Mouse (Mus musculus) monocyte, adult 2 months (primary cell): Measurements from ENCODE around the gene Rbm47.

Experiments used
- DNase-seq, 2 experiments: peaks; one replicate each; pipeline ENCODE4 v3.0.0; 2022; ENCODE audit warnings: low spot score in 2 of 2, low read depth in 1 of 2

The Rbm47 gene

GRCm38 (mm10) chr5:66069133-66069469 is 103.8 kb downstream of the Rbm47 start:
- no peak for DNase-seq

DNA sequence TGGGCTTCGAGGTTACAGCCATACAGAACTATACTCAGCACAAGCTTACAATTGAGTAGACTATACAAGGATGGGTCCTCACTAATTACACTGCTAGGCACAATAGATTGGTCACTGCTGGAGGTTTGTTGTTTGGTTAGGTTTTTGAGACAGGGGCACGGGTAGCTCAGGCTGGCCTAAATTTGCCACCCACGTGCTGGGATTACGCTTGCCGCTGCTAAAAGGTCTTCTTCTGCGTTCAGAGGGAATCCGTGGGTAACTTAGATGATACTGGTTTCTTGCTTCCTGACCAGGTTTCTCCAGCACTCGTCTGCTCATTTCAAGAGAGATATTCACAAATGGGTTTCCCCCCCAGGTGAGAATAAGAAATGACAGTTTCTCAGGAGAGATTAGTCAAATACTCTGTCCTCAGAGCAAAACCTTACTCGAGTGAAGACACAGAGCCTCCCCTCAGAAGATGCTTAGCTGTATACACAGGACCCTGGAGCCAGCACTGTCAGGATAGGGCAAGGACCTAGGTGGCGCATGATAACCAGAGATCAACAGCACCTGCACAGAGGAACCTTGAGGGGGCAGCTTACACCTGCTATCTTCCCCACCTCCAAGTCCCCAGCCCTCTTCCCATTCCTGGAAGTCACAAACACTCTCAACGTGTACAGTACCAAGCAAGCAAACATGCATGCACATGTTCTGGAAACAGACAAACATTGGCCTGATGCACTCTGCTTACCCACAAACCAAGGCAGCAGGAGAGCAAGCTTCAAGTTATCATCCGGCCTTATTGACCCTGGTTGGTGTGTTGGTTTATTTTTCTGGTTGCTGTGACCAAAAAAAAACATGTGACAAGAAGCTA is 104.6 kb downstream of the Rbm47 start:
- DNase-seq: no peak

DNA sequence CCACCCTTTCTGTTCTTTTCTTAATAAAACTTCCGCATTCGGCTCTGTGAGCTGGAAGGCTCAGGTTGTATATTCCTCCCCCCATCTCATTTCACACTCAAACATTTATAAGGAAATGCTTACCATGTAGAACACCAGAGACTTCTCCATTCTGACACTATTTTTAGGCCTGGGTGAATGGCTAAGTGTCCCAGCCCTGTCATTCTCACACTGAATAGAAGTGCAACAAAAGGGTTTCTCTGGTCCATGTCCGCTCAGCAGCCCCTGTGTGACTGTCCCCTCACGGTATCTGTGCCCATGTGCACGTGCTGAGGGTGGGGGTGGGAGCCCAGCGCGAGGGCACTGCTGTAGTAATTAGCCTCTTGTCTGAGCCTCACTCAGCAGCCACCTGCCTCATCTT is 105.7 kb downstream of the Rbm47 start:
- DNase-seq: no peak

DNA sequence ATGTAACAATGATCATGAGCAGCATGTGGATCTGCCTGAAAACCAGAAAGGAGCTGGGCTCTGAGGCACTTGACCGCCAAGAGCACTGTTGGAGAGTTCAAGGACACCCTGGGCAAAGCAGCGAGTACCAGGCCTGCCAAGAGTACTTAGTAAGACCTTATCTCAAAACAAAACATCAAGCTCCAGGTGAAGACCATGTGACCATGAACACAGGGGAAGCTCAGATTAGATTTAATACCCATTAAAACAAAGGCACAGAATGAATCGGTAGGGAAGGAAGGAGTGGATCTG is 110.0 kb downstream of the Rbm47 start:
- DNase-seq: no peak

DNA sequence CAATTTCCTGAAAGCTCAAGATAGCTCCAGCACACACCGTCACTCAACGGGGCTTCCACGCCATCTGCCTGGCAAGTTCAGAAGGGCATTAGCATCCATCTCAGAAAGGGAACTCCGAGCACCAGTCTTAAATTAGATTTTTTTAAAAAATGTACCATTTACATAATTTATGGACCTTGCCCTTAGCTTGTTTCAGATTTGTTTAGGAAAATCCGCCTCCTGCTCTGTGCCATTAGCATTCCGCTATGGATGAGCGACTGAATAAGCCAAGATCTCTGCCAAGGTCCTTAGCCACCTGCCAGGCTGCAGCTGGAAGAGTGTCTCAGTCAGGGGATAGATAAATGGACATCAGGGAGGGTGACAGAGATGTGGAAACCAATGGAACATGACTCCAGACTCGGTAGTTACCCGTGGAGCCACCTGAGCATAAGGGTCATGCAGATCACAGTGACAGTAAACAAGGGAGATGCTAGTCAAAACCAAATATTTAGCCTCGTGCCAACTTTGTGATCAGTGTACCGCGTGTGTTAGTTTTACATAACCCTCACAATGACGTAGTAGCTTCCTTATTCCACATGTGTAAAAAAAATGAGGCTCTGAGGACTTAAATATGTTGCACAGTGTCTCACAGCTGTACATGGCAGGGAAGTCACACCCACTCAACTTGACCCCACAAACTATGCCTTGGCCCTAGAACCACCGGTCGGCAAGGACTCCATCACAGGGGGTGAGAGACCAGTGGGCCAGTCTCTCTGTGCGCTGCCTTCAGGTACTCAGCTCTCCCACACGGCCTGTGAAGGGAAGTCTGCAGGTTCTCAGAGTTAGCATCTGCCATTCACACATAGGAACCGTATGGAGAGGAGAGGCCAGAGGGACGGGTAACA is 110.6 kb downstream of the Rbm47 start:
- no peak for DNase-seq

- DNase-seq: no peak
These were observed 111.3 kb downstream of the Rbm47 start for GRCm38 (mm10) chr5:66061667-66062045.

DNA sequence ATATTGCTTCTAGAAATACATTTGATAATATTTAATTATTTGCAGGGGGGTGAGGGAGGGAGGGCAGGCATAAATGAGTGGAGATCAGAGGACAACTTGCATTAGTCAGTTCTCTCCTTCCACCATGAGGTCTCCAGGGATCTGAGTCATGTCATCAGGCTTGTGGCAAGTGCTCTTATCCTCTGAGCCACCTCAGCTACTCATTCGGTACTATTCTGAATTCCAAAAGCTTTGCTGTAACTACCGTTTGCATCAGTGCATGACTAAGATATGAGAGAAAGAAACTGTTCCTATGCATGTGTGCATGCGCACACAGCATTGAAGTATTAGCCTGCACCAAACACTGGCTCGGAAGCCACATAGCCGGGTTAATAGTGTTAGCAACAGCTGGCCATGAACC is 114.1 kb downstream of the Rbm47 start:
- no peak for DNase-seq

DNA sequence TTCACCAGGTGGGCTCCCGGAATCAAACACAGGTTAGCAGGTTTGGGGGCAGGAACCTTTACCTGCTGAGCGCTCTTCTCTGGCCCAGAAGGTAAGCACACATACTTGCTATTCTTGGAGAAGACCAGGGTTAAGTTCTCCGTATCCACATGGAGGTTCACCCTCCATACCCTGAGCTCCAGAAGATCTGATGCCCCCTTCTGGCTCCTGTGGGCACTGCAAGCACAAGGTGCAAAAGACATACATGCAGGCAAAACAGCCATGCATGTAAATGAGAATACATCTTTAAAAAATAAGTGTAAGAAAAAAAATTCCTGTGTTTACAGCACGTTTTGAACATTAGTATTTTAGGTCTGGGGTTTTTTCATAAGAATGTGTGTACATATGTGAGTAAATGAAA is 116.2 kb downstream of the Rbm47 start:
- DNase-seq: no peak

DNA sequence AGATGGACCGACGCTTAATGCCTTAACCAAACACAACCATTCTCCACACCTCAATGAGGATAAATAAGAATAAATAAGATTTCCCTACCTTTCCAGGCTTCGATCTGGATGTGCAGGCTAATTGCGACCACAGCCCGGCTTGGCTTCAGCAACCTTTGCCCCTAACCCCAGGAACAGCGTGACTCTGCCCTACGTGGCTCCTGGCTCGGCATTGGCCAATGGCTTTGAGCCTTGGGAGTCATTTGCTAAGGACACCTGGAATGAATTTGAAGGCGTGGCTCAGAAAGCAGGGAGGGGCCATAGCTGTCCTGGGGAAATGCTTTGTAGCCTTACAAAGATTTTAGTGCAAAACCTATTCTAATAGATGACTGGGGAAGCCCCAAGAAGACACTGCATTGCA is 118.5 kb downstream of the Rbm47 start:
- DNase-seq: no peak

GRCm38 (mm10) chr5:66052777-66053548 is 120.0 kb downstream of the Rbm47 start:
- no peak for DNase-seq

DNA sequence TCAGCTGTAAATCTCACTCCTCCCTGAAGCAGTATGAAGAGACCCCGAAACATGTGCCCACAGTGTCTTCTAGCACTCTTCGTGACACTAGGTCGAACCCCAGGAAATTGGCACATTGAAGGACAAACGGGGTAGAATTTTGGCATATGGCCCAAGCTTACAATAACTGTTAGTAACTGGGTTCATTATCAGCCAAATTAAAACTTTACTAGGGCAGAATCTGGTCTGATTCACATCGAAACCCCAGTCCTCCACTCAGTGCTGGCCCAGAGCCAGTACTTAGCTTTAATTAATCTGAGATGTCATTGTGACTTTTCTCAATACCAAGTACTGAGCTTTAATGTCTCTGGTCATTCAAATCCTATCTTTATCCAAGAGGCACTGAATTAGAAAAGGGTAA is 122.1 kb downstream of the Rbm47 start:
- DNase-seq: no peak

DNA sequence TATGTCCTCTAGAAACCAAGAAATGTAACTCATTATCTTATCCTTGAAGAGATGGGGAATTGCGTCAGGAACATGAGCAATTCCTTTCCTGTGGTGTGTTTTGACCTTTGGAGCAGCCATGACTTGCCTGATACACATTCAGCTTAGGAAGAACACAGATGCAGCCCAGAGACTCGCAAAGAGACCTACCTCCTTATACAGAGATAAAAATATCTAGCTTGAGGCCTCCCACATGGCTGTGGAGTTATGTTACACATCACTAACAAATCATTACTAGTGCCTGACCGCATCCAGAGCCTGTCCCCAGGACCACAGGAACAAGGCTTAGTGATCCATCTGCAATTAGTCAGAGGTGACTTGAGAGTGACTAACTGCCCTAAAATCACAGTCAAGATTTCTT is 126.6 kb downstream of the Rbm47 start:
- no peak for DNase-seq

- no peak for DNase-seq
These were observed 129.0 kb downstream of the Rbm47 start for GRCm38 (mm10) chr5:66043897-66044296.

DNA sequence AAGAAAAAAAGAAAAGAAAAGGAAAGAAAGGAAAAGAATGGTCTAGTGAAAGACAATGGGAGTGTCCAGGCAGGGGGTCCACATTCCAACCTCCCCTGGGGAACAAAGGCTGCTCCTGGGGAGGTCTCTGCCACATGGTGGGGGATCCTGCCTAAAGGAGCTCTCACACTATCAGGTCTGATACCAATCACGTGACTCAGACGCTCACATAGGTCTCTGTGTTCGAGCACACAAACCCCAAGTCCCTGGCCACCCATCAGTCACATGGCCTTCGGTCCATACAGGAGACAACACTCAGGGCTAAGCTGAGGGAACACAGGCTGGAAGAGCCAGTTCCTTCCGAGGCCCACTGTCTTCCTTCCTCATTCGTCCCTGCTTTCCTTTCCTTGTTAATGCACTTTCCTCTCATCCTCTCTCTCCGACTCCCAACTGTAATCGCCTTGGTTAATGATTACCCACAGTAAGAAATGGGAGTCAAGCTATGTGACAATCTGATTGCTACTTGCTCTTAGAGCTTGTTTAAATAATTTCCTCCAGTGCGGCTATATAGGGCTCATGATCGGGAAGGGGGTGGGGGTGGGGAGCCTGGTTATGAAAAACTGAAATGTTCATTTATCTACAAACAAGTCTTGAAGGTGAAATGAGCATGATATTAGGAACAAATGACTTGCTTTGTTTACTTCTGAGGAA is 130.1 kb downstream of the Rbm47 start:
- DNase-seq: no peak

GRCm38 (mm10) chr5:66040744-66041279 is 132.1 kb downstream of the Rbm47 start:
- no peak for DNase-seq

GRCm38 (mm10) chr5:66039813-66040212 is 133.1 kb downstream of the Rbm47 start:
- no peak for DNase-seq

GRCm38 (mm10) chr5:66037066-66037465 is 135.9 kb downstream of the Rbm47 start:
- DNase-seq: no peak

DNA sequence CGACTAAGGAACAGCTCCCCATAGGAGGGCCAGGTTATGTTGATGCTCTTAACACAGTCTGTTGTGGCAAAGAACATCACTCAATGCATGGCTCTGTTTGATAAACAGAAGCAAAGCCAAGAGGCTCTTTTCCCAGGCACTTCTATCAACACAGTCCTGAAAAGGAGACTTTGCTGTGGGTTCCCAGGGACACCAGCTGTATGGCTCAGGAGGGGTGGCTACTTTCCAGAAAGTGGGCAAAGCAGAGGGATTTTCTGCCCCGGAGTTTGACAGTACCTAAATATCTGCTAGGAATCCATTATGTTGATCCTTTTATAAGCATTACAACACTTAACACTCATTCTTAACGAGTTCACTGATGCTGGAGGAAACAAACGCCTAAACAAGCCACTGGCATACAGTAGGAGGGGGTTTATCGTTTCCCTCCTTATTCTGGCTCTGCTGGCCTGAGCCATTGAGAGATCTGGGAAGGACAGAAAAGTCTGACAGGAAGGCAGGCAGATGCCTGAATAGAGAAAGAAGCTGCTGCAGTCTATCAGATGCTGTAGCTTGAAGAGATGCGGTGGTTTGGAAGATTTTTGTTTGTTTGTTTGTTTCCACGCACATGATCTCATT is 136.4 kb downstream of the Rbm47 start:
- DNase-seq: no peak

DNA sequence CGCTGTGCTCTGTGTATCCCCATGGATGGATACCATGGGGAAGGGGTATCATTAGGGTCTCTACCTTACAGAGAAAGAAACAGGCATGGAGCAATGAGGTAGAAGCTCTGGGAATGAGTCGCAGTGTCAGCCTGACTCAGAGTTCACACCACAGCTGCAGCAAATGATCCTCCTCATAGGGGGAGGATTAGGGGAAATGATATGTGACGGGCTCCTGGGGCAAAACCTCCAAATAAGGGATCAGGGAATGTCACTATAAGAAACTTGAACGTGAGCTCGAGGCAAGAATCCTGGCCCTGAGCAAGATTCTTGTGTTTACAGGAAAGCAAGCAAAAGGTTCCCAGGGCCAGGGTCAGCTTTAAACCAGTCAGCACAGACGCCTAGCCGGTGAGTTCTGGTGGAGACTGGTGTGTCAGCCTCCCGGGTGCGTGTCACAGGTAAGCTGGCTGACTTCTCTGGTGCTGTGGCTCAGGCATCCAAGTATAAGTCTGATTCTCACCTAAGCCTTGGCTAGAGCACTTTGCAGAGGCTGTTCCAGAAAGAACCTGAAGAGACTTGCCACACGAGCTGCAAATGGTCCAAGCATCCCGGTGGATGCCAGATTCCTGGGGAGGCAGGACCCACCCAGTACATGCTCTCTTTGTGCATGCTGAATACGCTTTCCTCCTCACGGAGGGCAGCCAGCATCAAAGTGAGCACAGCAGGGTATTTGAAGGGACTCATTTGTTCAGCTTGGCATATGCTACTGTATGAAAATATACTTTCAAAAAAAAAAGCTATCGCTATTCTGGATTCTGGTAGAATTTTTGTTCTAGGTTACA is 138.3 kb downstream of the Rbm47 start:
- no peak for DNase-seq

DNA sequence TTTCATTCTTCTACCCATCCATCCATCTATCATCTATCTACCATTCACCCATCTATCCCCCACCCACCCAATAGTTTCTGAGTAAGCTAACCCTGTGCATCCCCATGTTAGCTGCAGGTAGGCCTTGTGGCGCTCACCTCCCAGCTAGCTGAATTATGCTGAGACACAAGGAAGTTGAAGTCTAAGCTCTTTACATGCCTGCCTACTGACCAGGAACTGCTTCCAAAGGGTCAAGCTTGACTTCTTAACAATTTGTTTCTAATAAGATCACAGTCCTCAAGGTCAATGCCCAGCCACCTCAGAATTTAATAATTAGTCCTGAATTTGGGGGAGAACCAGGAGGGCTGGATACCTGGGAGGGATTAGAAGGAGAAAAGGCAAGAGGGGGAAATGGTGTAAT is 140.1 kb downstream of the Rbm47 start:
- DNase-seq: no peak
